Mouse (Mus musculus): Measurements from ENCODE around the gene Npepps. TPM values are rescaled to one million over a fixed set of nuclear protein-coding genes. Genes with fewer than 3 reads are reported as not detected.
A peak's percentile ranks its signal among the peaks of the same experiment; 100 is the strongest.

Gene Npepps
- total and polyA plus RNA-seq, 3 experiments = 20.5 to 41.6 TPM; not detected in 1

DNA sequence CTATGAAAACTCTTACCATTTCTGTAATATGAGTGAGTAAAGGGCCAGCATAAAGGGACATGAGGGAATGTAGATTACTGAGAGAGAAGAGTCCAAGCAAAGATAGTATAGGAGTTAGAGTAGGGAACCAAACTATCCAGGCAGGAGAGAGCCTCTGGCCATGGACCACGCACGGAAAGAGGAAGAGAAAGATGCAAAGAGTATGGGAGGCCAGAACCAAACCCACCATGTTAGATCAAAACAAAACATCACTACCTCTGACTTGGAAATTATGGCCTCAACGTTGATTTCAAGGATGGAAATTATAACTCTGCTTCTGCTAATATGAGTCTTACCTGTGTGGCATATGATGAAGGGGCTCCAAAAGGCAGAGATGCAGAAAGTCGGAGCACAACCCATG is 4.4 kb upstream of the Npepps start:
- Histone ChIP-seq H3K9me3 (replicated peaks; ENCODE audit: insufficient read depth, low read length) (no peaks in the 10 kb centered on the region), H3K4me3 (ENCODE audit: control insufficient read depth in 1 of 2, insufficient read depth in 1 of 2, low read depth in 2 of 2, low read length in 2 of 2) (no peak overlapping the region), H3K79me2 (ENCODE audit: control insufficient read depth, insufficient read depth, low read length, poor library complexity) (peaks cover 5% of the 10 kb centered on the region), H3K27ac (ENCODE audit: control insufficient read depth, low read depth, low read length) (no peak overlapping the region), H3K4me1 (ENCODE audit: control insufficient read depth in 1 of 2, insufficient read depth in 2 of 2, low read length in 2 of 2) (peaks cover 0 to 7% of the 10 kb centered on the region in 2 experiments; a peak in 1 of 4 replicates), H3K27me3 (ENCODE audit: control insufficient read depth in 1 of 2, insufficient read depth in 2 of 2, low read length in 2 of 2) (peaks cover 0 to 1% of the 10 kb centered on the region in 2 experiments; a peak in 1 of 4 replicates), H3K9ac (ENCODE audit: control insufficient read depth, low read depth, low read length, poor library complexity, severe bottlenecking) (no peak overlapping the region), H3K36me3 (ENCODE audit: control insufficient read depth in 1 of 2, insufficient read depth in 2 of 2, low read length in 2 of 2) (peaks cover 0 to 5% of the 10 kb centered on the region in 2 experiments; a peak in 2 of 4 replicates)
- no peak for TF ChIP-seq ZNF384 (IDR thresholded peaks at IDR 0.05; ENCODE audit: low read depth, low read length)
- no peak for TF ChIP-seq POLR2A (IDR thresholded peaks at IDR 0.05; ENCODE audit: control insufficient read depth in 1 of 2, insufficient read depth in 1 of 2, low read depth in 1 of 2, low read length in 2 of 2, poor library complexity in 1 of 2)
- no peak for TF ChIP-seq ZKSCAN1 (IDR thresholded peaks at IDR 0.05; ENCODE audit: low read depth, low read length)
- TF ChIP-seq GABPA (IDR thresholded peaks at IDR 0.05; ENCODE audit: low read depth, low read length) = no peak
- no peak for TF ChIP-seq POLR2AphosphoS5 (IDR thresholded peaks at IDR 0.05; ENCODE audit: borderline replicate concordance, low read depth, low read length)
- TF ChIP-seq CHD1 (IDR thresholded peaks at IDR 0.05; ENCODE audit: low read depth, low read length) = no peak
- TF ChIP-seq MAX (IDR thresholded peaks at IDR 0.05; ENCODE audit: low read length) = no peak
- TF ChIP-seq MEF2A (IDR thresholded peaks at IDR 0.05; ENCODE audit: extremely low read depth, insufficient replicate concordance, low read depth, low read length, poor library complexity, severe bottlenecking) = no peak
- no peak for TF ChIP-seq TCF12 (IDR thresholded peaks at IDR 0.05; ENCODE audit: low read depth, low read length)
- TF ChIP-seq HCFC1 (IDR thresholded peaks at IDR 0.05; ENCODE audit: low read depth, low read length) = no peak
- no peak for TF ChIP-seq SIN3A (IDR thresholded peaks at IDR 0.05; ENCODE audit: low read length)
- no peak for TF ChIP-seq GATA1 (IDR thresholded peaks at IDR 0.05; ENCODE audit: low read depth, low read length)
- TF ChIP-seq ZC3H11A (IDR thresholded peaks at IDR 0.05; ENCODE audit: low read depth, low read length) = no peak
- TF ChIP-seq NRF1 (IDR thresholded peaks at IDR 0.05; ENCODE audit: insufficient read depth, low read depth, low read length, poor library complexity, severe bottlenecking) = no peak
- no peak for TF ChIP-seq RAD21 (IDR thresholded peaks at IDR 0.05; ENCODE audit: low read depth, low read length)
- no peak for TF ChIP-seq RCOR1 (IDR thresholded peaks at IDR 0.05; ENCODE audit: low read depth, low read length)
- TF ChIP-seq JUND (IDR thresholded peaks at IDR 0.05; ENCODE audit: low read depth, low read length) = no peak
- TF ChIP-seq POLR2AphosphoS2 (IDR thresholded peaks at IDR 0.05; ENCODE audit: low read length) = no peak
- TF ChIP-seq ETS1 (IDR thresholded peaks at IDR 0.05; ENCODE audit: low read depth, low read length) = no peak
- DNase-seq (ENCODE audit: low read depth, low spot score) = no peak

DNA sequence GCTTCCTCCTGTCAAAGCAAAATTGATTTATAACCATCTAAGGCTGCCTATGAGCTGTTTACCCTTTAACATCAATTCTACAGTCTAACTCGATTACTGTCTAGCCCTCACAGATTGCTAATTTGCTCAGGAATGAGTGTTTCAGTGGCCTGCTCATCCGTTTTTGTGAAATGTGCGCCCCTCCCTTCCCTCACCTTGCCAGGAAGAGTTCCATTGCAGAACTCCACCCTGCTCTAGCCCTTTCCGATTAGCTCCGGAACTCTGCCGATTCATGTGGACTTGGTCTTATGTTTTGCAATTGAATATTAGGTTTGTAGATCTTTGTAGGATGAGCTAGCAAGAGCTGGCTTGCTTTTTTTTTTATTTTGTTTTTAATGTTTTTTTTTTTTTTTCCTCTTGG is 1.7 kb upstream of the Npepps start:
- Histone ChIP-seq H3K4me1 (ENCODE audit: control insufficient read depth in 1 of 2, insufficient read depth in 2 of 2, low read length in 2 of 2) (peaks cover 6 to 7% of the 10 kb centered on the region in 2 experiments; a peak in 3 of 4 replicates), H3K9ac (ENCODE audit: control insufficient read depth, low read depth, low read length, poor library complexity, severe bottlenecking) (no peak overlapping the region), H3K9me3 (replicated peaks; ENCODE audit: insufficient read depth, low read length) (no peaks in the 10 kb centered on the region), H3K4me3 (ENCODE audit: control insufficient read depth in 1 of 2, insufficient read depth in 1 of 2, low read depth in 2 of 2, low read length in 2 of 2) (no peak overlapping the region), H3K27ac (ENCODE audit: control insufficient read depth, low read depth, low read length) (no peak overlapping the region), H3K36me3 (ENCODE audit: control insufficient read depth in 1 of 2, insufficient read depth in 2 of 2, low read length in 2 of 2) (peaks cover 0 to 13% of the 10 kb centered on the region in 2 experiments; a peak in 2 of 4 replicates), H3K27me3 (ENCODE audit: control insufficient read depth in 1 of 2, insufficient read depth in 2 of 2, low read length in 2 of 2) (no peaks in the 10 kb centered on the region), H3K79me2 (ENCODE audit: control insufficient read depth, insufficient read depth, low read length, poor library complexity) (peaks cover 28% of the 10 kb centered on the region)
- DNase-seq (ENCODE audit: low read depth, low spot score) = no peak
- TF ChIP-seq ZNF384 (IDR thresholded peaks at IDR 0.05; ENCODE audit: low read depth, low read length) = 0 out of 2 replicates have a peak, but pooled peaks have one; percentile 10
- no peak for TF ChIP-seq USF1 (IDR thresholded peaks at IDR 0.05; ENCODE audit: low read depth, low read length)

Measured in MEL (cell line).